Mouse (Mus musculus): ENCODE results near the gene Tbc1d4.

- no peak for TF ChIP-seq CTCF (conservative IDR thresholded peaks at IDR 0.05 in 1 of 2, IDR thresholded peaks at IDR 0.05 in 1 of 2; ENCODE audit: low read depth in 2 of 2, low read length in 2 of 2)
- no peak for TF ChIP-seq HCFC1 (IDR thresholded peaks at IDR 0.05; ENCODE audit: low read depth, low read length)
- no peak for TF ChIP-seq USF2 (conservative IDR thresholded peaks at IDR 0.05; ENCODE audit: low read depth, low read length)
- no peak for TF ChIP-seq JUND (conservative IDR thresholded peaks at IDR 0.05; ENCODE audit: low read depth, low read length)
- no peak for TF ChIP-seq SIN3A (IDR thresholded peaks at IDR 0.05; ENCODE audit: low read length)
- TF ChIP-seq GABPA (IDR thresholded peaks at IDR 0.05; ENCODE audit: insufficient replicate concordance, low read depth, low read length) = no peak
- TF ChIP-seq POLR2A (IDR thresholded peaks at IDR 0.05; ENCODE audit: low read depth, low read length) = no peak
- no peak for TF ChIP-seq CHD2 (IDR thresholded peaks at IDR 0.05; ENCODE audit: low read length)
- TF ChIP-seq POLR2AphosphoS2 (IDR thresholded peaks at IDR 0.05; ENCODE audit: low read depth, low read length) = no peak
- TF ChIP-seq ZC3H11A (IDR thresholded peaks at IDR 0.05; ENCODE audit: low read depth, low read length) = no peak
- no peak for TF ChIP-seq SMC3 (IDR thresholded peaks at IDR 0.05; ENCODE audit: low read depth, low read length)
- TF ChIP-seq USF1 (IDR thresholded peaks at IDR 0.05; ENCODE audit: low read depth, low read length) = no peak
Measured at GRCm38 (mm10) chr14:101559446-101559845, 49.5 kb downstream of the Tbc1d4 start.

All from CH12.LX (cell line).